Mouse (Mus musculus) heart, adult 2 months (tissue): Measurements from ENCODE around the gene Wipf3.

Source experiments
- CTCF ChIP-seq: fragments of 200-600 bp; IDR thresholded peaks from 2 replicates; pipeline ENCODE4 v1.8.1; 2022; ENCODE audit warnings: antibody characterized with exemption, mild to moderate bottlenecking, moderate library complexity
- EP300 ChIP-seq: fragments of 200-500 bp; IDR thresholded peaks from 2 replicates; pipeline ENCODE4 v1.6.1; 2011; ENCODE audit warnings: low read depth, low read length, control low read depth; ENCODE audit not compliant: insufficient read depth
- POLR2A ChIP-seq: fragments of 200-500 bp; IDR thresholded peaks from 2 replicates; pipeline ENCODE4 v1.6.1; 2011; ENCODE audit warnings: mild to moderate bottlenecking, low read depth, low read length, control low read depth; ENCODE audit not compliant: insufficient read depth

DNA sequence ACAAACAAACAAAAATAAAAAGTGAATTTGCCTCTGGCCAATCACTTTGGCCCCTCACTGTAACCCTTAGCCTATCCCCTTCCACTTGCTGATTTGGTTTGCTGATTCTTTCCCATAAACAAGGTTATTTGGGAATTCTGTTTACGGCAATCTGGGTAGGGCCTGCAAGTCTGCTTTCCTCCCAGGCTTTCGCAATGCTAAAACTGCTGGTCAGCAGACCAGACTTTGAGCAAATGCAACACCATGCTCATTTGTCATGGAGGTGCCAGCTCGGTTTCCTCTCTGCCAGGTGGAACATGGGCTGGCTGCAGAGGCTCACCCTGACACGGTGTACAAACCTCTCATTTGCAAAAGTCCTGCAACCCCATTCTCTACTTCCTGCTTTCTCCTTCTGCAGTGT is 19.0 kb upstream of the Wipf3 start:
- TF ChIP-seq POLR2A, result no peak
- TF ChIP-seq CTCF, result no peak
- TF ChIP-seq EP300, result no peak
